Mouse (Mus musculus) cortical plate, adult 2 months (tissue): ENCODE measurements at regions not wholly inside any gene's neighbourhood (a gene's known extent, or its start where the extent isn't known, plus 50 kb on each side); places are given as distances from the start of the nearest gene placed in this dataset.

Experiments used
- H3K27ac ChIP-seq: fragments of 200-500 bp; 2 replicates; pipeline ENCODE4 v1.5.1; 2012; ENCODE audit warnings: low read length, control low read depth, inconsistent platforms; ENCODE audit not compliant: insufficient read depth
- H3K4me1 ChIP-seq: fragments of 200-500 bp; 2 replicates; pipeline ENCODE4 v1.6.1; 2011; ENCODE audit warnings: low read length; ENCODE audit not compliant: control insufficient read depth, insufficient read depth
- H3K4me3 ChIP-seq: fragments of 200-500 bp; 2 replicates; pipeline ENCODE4 v1.5.1; 2011; ENCODE audit warnings: mild to moderate bottlenecking, low read length, control low read depth; ENCODE audit not compliant: insufficient read depth
- CTCF ChIP-seq: fragments of 200-500 bp; IDR thresholded peaks from 2 replicates; pipeline ENCODE4 v1.5.1; 2011; ENCODE audit warnings: mild to moderate bottlenecking, control low read depth, low read length; ENCODE audit not compliant: insufficient read depth; ENCODE audit errors: extremely low read depth
- POLR2A ChIP-seq: fragments of 200-500 bp; IDR thresholded peaks from 2 replicates; pipeline ENCODE4 v1.6.1; 2011; ENCODE audit warnings: mild to moderate bottlenecking, low read length, control low read depth; ENCODE audit not compliant: insufficient read depth; ENCODE audit errors: extremely low read depth

DNA sequence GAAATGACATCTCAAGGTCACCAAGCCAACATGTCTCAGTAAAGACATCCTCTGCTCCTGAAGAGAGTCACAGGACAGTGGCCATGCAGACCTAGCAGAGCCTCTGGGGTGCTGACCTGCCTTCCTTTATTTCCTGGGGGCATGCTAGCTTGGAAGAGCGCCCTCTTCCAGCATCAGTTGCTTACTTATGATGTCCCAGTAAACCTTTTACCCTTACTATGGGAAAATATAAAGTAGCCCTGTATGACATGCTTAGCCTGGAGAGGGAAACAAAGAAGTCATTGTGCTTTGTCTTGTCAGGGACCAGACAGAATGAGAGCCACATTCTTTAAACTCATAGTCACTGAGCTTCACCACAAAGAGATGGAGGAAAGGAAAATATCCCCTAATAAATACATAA lies 82.9 kb downstream of the Postn start:
- H3K4me3 ChIP-seq = no peak overlapping the region
- H3K4me1 ChIP-seq = no peaks in the 10 kb centered on the region
- H3K27ac ChIP-seq = no peak overlapping the region
- TF ChIP-seq POLR2A = no peak
- no peak for TF ChIP-seq CTCF

DNA sequence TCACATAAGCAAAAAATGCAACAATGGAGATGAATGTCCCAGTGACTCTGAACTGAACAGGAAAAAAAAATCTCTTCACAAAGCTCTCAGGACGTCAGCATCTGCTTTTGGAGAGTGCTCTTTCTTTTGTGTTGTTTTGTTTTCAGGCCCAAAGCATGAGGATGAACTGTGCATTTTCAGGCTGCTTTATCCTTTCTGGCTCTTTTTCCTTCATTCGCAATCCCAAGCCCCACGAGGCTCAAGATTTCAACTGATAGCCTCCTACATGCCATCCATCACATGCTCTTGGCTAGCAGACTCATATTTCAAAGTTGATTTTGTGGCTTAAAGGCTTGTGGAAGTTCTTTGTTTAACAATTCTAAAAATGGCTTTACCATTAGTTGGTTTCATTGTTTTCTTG lies 86.0 kb downstream of the Postn start:
- no peak overlapping the region for H3K27ac ChIP-seq
- H3K4me3 ChIP-seq = no peak overlapping the region
- no peaks in the 10 kb centered on the region for H3K4me1 ChIP-seq
- TF ChIP-seq POLR2A (no peak), CTCF (no peak)

DNA sequence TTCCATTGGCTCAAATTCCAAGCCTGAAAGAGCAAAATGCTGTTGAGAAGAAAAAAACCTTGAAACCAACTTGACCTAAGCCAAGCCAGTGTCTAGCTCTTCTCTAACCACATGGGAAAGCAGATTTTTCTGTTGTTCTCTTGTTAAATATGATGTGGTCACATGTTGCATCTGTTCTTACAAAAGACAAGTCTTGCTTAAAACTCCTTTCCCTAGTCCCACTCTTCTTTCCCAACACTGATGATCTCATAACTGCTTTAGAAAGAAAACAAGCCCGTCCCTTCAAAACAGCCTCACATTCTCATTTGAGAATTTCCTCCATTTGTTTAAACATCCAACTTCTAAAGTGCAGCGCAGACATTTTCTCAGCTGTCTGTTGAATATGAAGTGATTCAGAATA lies 96.5 kb downstream of the Postn start:
- H3K4me1 ChIP-seq = no peaks in the 10 kb centered on the region
- H3K4me3 ChIP-seq = no peak overlapping the region
- H3K27ac ChIP-seq = no peak overlapping the region
- TF ChIP-seq POLR2A (no peak), CTCF (no peak)

DNA sequence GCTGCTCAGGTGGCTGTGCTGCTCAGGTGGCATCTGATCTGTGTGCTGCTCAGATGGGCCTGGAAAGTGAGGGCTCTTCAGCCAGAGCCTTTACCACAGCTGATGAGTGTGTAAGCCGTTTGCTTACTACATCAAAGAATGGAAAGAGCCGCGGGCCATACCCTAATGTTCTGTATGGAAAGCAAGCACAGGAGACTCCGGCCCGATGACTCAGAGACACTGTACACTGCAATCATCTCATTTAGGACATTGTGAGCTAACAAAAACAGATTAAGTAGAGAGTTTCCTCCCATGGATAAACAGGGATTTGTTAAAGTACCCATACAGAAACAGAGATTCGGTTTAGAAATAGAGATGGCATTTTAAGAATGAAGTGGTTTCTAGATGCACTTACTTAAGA lies 100.5 kb downstream of the Postn start:
- H3K27ac ChIP-seq = no peak overlapping the region
- no peak overlapping the region for H3K4me3 ChIP-seq
- no peaks in the 10 kb centered on the region for H3K4me1 ChIP-seq
- TF ChIP-seq POLR2A = no peak
- TF ChIP-seq CTCF = no peak

GRCm38 (mm10) chr3:54466097-54466496 lies 105.2 kb downstream of the Postn start:
- H3K4me1 ChIP-seq = no peaks in the 10 kb centered on the region
- H3K4me3 ChIP-seq = no peak overlapping the region
- TF ChIP-seq CTCF = no peak
- TF ChIP-seq POLR2A = no peak
- H3K27ac ChIP-seq = no peak overlapping the region

- TF ChIP-seq CTCF (no peak), POLR2A (no peak)
- Histone ChIP-seq H3K4me3 (no peak overlapping the region), H3K4me1 (no peaks in the 10 kb centered on the region), H3K27ac (no peak overlapping the region)
Measured at GRCm38 (mm10) chr3:54474209-54474608, 113.3 kb downstream of the Postn start.

DNA sequence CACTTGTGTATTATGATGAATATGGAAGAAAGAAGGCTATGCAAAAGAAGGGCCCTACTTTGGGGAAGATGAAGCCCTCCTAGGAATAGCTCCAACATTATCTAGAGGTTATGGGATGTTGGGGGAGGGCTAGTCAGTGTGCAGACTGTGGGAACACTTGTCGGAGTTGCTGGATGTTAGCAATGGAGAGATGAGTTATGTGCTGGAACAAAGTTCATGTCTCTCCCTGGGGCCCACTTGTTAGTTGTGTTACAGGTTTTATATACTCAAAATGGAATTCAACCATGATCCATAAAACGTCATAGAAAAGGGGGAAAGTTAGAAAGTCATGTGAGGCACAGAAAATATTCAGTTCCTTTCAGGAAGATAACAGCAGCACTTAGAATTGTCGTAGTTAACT lies 115.0 kb downstream of the Postn start:
- no peaks in the 10 kb centered on the region for H3K4me1 ChIP-seq

GRCm38 (mm10) chr3:54477986-54478385 lies 117.1 kb downstream of the Postn start:
- Histone ChIP-seq H3K4me3 (no peak overlapping the region), H3K27ac (no peak overlapping the region), H3K4me1 (no peaks in the 10 kb centered on the region)
- TF ChIP-seq POLR2A (no peak), CTCF (no peak)

More for the DNA sequence above, 115.0 kb downstream of the Postn start:
- TF ChIP-seq CTCF (no peak), POLR2A (no peak)
- H3K27ac ChIP-seq = no peak overlapping the region
- H3K4me3 ChIP-seq = no peak overlapping the region

GRCm38 (mm10) chr3:54480251-54480650 lies 119.3 kb downstream of the Postn start:
- H3K4me1 ChIP-seq = no peaks in the 10 kb centered on the region
- no peak overlapping the region for H3K4me3 ChIP-seq
- TF ChIP-seq POLR2A = no peak
- H3K27ac ChIP-seq = no peak overlapping the region

- no peak overlapping the region for H3K27ac ChIP-seq
- H3K4me1 ChIP-seq = no peaks in the 10 kb centered on the region
- H3K4me3 ChIP-seq = no peak overlapping the region
- TF ChIP-seq CTCF (no peak), POLR2A (no peak)
Measured at GRCm38 (mm10) chr3:54487346-54487745, 126.4 kb downstream of the Postn start.

GRCm38 (mm10) chr3:54487844-54488243 lies 126.9 kb downstream of the Postn start:
- H3K27ac ChIP-seq = no peak overlapping the region
- TF ChIP-seq POLR2A = no peak
- no peak for TF ChIP-seq CTCF
- no peak overlapping the region for H3K4me3 ChIP-seq
- no peaks in the 10 kb centered on the region for H3K4me1 ChIP-seq
